Mouse (Mus musculus): ENCODE data around the gene Msrb3.

DNA sequence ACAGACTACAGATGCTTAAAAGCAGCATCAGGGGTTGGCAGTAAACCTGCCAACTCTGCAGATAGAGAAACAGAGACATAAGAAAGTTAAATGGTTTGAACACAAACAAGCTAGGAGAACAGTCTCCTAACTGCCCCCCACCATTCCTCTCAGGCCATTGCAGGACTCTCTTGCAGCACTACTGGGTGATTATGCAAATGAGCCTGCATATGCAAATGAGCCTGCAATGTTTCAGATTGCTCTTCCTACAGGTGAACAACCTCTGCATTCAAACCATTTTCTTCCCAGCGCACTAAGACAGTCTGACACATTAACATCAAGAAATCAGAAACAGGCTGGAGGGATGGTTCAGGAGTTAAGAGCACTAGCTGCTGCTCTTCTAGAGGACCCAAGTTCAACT is 8.3 kb downstream of the Msrb3 start:
- no peak for TF ChIP-seq POLR2A (IDR thresholded peaks at IDR 0.05; ENCODE audit: control insufficient read depth in 1 of 2, insufficient read depth in 1 of 2, low read depth in 1 of 2, low read length in 2 of 2, poor library complexity in 1 of 2)
- TF ChIP-seq CTCF (IDR thresholded peaks at IDR 0.05 in 2 of 3, conservative IDR thresholded peaks at IDR 0.05 in 1 of 3; ENCODE audit: control insufficient read depth in 1 of 3, insufficient read depth in 1 of 3, low read depth in 2 of 3, low read length in 3 of 3, poor library complexity in 1 of 3, severe bottlenecking in 1 of 3) = no peak
- no peak for TF ChIP-seq TBP (IDR thresholded peaks at IDR 0.05; ENCODE audit: low read depth, low read length)
- TF ChIP-seq TAL1 (IDR thresholded peaks at IDR 0.05; ENCODE audit: low read length) = no peak

Data from MEL (cell line).